Mouse (Mus musculus) embryonic fibroblast, embryonic 13.5 days (primary cell): Measurements from ENCODE around the gene Tmem120a.

ENCODE experiments used
- CTCF ChIP-seq: IDR thresholded peaks from 2 replicates; pipeline ENCODE4 v1.5.1; 2011; ENCODE audit warnings: mild to moderate bottlenecking, control low read depth, low read length, moderate library complexity, borderline replicate concordance; ENCODE audit not compliant: insufficient read depth
- POLR2A ChIP-seq: IDR thresholded peaks from 2 replicates; pipeline ENCODE4 v1.6.1; 2011; ENCODE audit warnings: low read depth, mild to moderate bottlenecking, control low read depth, low read length, moderate library complexity

GRCm38 (mm10) chr5:135751595-135751994, 7.3 kb upstream of the Tmem120a start:
- TF ChIP-seq POLR2A (no peak), CTCF (no peak)
